Mouse (Mus musculus) regulatory T cell (primary cell): Measurements from ENCODE around the gene Tex52.
"Not testable (repeated sequence)": the region's sequence is repeated elsewhere in the genome, so short reads cannot be mapped to it uniquely, and the experiment has no call there.

Experiments used
- in situ Hi-C: fragments of 300-600 bp; cut with MboI, MseI; formaldehyde crosslinking; loops from one replicate; pipeline ENCODE4 v1.15.1; 2025; ENCODE audit warnings: high pct_unique_total_duplicates

The Tex52 gene

GRCm38 (mm10) chr6:128380594-128381167, 5.4 kb downstream of the Tex52 start:
- in situ Hi-C loops, result not testable (repeated sequence)

DNA sequence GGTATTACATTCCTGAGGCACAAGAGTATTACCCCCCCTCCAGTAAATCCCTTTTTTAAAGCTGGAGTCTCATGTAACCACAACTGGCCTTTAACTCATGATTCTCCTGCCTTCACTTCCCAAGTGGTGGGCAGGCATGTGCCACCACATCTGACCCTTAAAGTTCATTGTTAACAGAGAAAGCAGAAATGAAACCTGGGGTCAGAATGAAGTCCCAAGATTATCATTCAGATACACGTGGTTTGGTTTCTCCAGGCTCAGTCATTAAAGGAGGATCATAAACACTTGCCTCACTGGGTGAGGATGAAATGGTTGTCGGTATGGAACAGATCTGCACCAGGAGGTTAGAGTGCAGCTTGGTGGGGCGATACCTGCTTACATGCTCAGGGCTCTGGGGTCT, 6.0 kb downstream of the Tex52 start:
- in situ Hi-C loops, result no loop called here

- in situ Hi-C loops, result no loop called here
Measured at GRCm38 (mm10) chr6:128383752-128384151, 8.5 kb downstream of the Tex52 start.

DNA sequence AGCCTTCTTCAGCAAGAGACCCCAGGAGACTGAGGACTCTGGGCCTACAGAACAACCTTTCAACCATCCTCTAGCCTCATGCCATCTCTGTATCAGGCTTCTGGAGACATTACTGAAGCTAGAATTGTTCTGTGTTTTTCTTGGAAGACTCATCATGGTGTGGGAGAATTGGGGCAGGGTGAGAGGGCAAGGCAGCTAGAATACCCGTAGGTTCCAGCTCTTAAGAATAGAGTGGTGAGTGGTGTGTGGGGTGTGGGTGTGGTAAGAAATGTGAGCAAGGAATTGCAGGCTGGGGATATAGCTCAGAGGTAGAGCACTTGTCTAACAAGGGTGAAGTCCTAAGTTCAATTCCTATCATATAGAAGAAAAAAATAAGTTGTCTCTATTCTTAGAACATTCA, 9.8 kb downstream of the Tex52 start:
- in situ Hi-C loops, result no loop called here

DNA sequence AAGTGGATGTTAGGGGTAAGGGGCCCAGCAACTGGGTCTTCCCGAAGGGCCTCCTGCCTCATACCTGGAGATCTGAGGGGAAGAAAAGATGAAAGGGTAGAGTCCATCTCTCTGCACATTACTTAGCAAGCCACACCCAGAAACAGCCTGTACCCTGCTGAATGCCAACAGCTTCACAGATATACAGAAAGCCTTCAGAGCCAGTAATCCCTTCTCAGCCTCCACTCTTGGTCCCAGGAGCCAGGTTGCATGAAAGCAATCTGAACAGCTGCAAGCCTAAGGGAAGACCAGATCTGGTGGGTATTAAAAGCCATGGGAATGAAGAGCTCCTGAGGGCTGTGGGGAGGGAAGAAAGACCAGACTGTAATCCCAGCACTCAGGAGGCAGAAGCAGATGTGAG, 13.9 kb downstream of the Tex52 start:
- in situ Hi-C loops, result no loop called here

DNA sequence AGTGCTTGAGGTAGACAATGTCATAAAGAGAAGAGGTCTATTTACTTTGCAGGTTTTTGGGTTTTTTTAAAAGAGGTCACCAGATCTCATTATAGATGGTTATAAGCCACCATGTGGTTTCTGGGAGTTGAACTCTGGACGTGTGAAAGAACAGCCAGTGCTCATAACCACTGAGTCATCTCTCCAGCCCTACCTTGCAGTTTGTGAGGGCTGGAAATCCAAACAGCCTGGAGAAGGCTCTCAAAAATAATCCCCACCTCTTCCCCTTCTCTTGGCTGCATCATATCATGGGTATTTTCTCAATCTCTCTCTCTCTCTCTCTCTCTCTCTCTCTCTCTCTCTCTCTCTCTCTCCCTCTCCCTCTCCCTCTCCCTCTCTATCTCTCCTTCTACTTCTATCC, 15.4 kb downstream of the Tex52 start:
- in situ Hi-C loops, result no loop called here

DNA sequence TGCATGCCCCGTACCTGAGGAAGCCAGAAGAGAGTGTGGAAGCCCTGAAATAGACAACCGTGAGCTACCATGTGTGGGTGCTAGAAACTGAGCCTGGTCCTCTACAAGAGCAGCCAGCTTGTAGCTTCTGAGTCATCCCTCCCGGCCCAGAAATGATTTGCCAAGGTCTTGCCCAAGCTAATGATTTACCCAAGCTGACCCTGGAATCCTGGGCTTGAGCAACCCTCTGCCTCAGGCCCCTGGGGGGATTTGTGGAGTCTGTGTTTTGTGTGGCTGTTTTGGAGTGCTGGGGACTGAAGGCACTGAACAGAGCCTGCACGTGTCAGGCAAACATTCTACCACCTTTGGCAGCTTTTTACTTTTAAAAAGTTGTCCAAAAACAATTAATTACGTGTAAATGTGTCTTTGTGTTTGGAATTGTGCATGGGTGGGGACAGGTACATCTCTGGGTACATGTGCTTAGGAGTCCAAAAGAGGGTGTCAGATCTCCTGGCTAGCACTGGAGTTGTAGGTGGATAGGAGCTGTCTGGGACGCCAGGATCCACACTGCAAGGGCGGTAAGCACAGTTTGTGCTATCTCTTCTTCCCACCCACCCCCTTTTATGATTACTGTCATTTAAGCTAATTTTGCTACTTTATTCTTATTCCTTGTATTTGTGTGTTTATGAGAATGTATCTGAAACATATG, 22.5 kb downstream of the Tex52 start:
- in situ Hi-C loops, result no loop called here

DNA sequence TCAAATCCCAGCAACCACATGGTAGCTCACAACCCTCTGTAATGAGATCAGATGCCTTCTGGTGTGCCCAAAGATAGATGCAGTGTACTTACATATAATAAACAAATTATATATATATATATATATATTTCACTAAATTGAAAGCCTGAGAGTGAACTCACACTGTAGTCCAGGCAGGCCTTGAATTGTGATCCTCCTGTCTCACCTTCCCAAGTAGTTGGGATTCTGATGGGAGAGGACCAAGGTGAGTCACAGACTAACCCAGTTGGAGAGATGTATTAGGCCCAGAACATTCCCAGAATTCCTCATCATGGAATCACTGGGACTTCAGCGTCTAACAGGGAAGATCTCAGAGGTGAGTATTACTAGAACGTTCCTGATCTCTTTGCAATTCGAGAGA, 23.7 kb downstream of the Tex52 start, which contains the start of gene Nrip2:
Gene Nrip2, plus strand, starts transcription at position 301 of the 400 bp plus-strand sequence.
- in situ Hi-C loops, result no loop called here

- in situ Hi-C loops, result no loop called here
Measured at GRCm38 (mm10) chr6:128399421-128400185, 24.3 kb downstream of the Tex52 start.

DNA sequence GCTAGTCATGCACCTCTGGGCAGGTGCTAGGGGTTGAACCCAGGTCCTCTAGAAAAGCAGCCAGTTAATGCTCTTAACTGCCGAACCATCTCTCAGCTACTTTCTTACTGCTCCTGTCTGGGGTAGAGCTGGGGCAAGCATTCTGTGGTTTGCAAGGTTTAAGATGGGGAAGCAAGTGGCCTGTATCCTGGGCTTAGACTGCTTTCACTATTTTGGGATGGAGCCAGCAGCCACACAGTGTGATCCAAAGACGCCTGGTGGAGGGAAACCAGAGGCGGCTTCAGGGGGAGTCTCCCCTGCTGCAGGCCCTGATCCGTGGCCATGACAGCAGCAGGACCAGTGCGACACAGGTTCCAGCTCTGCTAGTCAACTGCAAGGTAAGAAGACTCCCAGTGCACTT, 29.5 kb downstream of the Tex52 start:
- in situ Hi-C loops, result no loop called here

DNA sequence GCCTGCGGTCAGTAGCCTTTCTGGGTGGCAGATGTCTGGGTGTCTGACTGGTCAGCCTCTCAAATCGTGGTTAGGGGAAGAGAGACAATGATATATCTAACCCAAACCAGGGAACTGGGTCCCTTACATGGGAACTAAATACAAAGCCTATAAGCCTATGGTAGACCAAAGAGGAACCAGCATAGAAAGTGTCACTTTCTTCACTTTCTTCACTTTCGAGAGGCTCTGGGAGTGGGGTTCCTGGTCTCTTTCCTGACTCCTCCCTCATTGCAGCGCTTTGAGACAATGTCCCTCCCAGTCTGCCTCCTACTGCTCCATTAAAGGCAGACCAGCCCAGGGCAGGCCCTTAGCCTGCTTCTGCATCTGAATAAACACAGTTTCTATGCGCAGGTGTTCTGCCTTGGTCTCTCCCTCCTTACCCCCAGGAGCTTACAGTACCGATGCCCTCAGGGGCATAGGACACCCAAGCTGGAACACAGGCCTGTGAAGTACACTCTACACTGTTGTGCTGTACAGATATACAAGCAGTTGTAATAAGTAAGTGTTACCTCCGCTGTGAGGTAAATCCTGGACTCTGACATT, 33.4 kb downstream of the Tex52 start:
- in situ Hi-C loops, result no loop called here

DNA sequence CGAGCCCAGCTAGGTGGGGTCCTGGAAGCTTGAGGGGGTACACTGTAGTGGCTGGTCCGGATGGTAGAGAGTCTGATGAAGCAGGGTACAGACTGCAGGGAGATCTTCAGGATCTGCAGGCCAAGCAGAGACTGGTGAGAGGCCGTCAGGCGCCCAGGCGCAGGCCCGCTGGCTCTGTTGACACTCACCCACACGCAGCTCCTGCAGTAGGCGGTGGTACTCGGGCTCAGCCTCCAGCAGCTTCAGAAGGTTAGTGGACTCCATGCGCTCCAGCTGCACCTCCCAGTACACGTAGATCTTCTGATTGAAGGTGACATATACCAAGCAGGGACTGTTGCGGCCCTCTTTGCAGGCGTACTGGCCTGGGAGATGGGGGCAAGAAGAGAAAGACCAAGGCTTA, 35.0 kb downstream of the Tex52 start:
- in situ Hi-C loops, result loop anchor here (5.0 kb wide), 1 partner anchor 48 kb away; the partner anchor contains the start of genes Foxm1 and Rhno1

DNA sequence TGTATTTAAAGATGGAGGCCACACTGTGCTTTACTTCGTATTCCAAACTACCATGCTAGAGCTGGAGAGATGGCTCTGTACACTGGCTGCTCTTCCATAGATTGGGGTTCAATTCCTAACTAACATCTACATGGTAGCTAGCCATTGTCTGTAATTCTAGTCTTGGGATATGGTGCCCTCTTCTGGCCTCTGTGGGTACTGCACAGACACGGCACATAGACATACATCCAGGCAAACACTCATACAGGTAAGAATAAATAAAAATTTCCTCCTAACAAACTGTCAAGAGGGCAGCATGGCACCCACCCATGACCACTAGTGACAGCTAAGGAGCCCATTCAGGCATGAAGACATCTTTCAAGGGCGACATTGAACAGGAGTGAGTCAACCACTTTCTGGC, 35.9 kb downstream of the Tex52 start:
- in situ Hi-C loops, result loop anchor here (5.0 kb wide), 1 partner anchor 49 kb away; the partner anchor contains the start of genes Foxm1 and Rhno1

DNA sequence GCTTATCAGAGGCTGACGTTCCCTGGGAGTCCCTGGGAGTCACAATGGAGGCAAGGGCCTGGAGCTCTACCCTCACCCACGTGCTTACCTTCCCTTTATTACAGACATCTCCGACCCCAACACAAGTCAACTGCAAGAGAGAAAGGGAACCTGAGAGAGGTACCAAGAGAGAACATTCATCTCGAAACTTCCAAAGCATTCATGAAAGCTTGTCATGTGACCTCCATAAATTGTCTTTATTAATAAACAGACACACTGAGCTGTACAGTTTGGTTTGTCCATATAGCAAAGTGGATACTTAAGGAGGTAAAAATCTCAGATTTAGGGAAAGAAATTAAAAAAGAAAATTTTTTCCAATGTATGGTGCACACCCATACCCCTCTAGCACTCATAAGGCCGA, 40.9 kb downstream of the Tex52 start:
- in situ Hi-C loops, result no loop called here

DNA sequence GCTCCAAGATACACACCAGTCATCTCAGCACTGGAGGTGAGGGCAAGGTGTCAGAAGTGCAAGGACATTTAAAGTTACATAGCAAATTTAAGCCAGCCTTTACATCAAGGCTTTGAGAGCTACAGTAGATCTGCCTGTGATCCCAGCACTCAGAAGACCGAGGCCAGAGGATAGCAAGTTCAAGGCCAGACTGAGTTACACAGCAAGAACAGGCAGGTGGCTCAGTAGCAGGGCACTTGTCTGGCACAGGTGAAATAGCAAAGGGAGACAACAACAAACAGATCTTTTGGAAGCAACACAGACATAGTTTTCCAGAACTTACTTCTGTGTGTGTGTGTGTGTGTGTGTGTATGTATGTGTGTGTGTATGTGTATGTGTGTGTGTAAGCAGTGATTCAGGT, 42.8 kb downstream of the Tex52 start:
- in situ Hi-C loops, result no loop called here

- in situ Hi-C loops, result no loop called here
Measured at GRCm38 (mm10) chr6:128421036-128421435, 45.8 kb downstream of the Tex52 start.

- in situ Hi-C loops, result no loop called here
Measured at GRCm38 (mm10) chr6:128421480-128421879, 46.2 kb downstream of the Tex52 start.

- in situ Hi-C loops, result no loop called here
Measured at GRCm38 (mm10) chr6:128423496-128424268, 48.4 kb downstream of the Tex52 start.

DNA sequence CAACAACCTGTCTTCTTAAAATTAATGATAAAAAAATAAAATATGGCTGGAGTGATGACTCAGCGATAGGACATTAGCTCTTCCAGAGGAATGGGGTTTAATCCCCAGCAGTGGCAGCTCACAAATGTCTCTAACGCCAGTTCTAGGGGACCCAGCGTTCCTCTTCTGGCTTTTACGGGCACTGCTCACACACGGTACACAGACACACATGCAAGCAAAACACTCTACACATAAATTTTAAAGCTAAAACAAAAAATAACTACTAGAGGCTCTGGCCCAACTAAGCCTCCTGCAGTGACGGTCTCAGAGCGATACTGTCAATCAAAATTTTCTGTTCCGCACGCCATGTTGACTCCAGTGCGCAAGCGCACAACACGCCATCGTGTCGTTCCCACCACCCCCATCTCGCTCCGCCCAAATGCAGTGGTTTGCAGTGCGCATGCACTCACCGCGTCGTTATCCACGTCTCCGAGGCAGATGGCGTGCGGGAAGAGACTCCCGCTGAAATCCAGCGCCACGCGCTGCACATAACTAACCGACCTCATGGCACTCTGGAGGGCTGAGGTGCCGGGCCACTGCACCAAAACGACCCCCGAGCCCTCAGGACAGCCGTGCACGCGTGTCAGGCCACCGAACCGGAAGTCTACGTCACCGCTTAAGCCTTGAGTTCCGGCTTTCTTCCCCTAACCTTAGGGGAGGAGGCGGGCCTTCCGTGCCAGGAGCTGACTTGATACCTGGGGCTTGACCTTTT, 49.2 kb downstream of the Tex52 start, which contains the start of gene Itfg2:
Gene Itfg2, minus strand, starts transcription at position 663 of the 751 bp plus-strand sequence.
- in situ Hi-C loops, result no loop called here

GRCm38 (mm10) chr6:128425046-128425445, 49.8 kb downstream of the Tex52 start:
- in situ Hi-C loops, result no loop called here

- in situ Hi-C loops, result no loop called here
Measured at GRCm38 (mm10) chr6:128427571-128427970, 52.3 kb downstream of the Tex52 start.
